Mouse (Mus musculus): Measurements from ENCODE around the gene Notch1.

The Notch1 gene

GRCm38 (mm10) chr2:26516275-26516674 lies at the start of gene Notch1:
TSS of gene Notch1 (minus strand) at chr2:26516663.
- DNase-seq (ENCODE audit: low spot score in 2 of 2): no peak

- peak in 1 of 2 experiments; percentile 35 for DNase-seq (ENCODE audit: low spot score in 2 of 2)
Observed at GRCm38 (mm10) chr2:26566221-26566620, 49.8 kb upstream of the Notch1 start.

- DNase-seq (ENCODE audit: low spot score in 2 of 2): no peak
Observed at GRCm38 (mm10) chr2:26561351-26562016, 45.0 kb upstream of the Notch1 start.

GRCm38 (mm10) chr2:26560506-26560905 lies 44.0 kb upstream of the Notch1 start:
- DNase-seq (ENCODE audit: low spot score in 2 of 2): no peak

GRCm38 (mm10) chr2:26556535-26556993 lies 40.1 kb upstream of the Notch1 start:
- DNase-seq (ENCODE audit: low spot score in 2 of 2): no peak

- DNase-seq (ENCODE audit: low spot score in 2 of 2): peak; percentile 27 to 36
Observed at GRCm38 (mm10) chr2:26555076-26555475, 38.6 kb upstream of the Notch1 start.

GRCm38 (mm10) chr2:26553904-26554303 lies 37.4 kb upstream of the Notch1 start:
- no peak for DNase-seq (ENCODE audit: low spot score in 2 of 2)

- DNase-seq (ENCODE audit: low spot score in 2 of 2): no peak
Observed at GRCm38 (mm10) chr2:26552066-26552465, 35.6 kb upstream of the Notch1 start.

- DNase-seq (ENCODE audit: low spot score in 2 of 2): no peak
Observed at GRCm38 (mm10) chr2:26551446-26551845, 35.0 kb upstream of the Notch1 start.

- DNase-seq (ENCODE audit: low spot score in 2 of 2): no peak
Observed at GRCm38 (mm10) chr2:26550777-26551176, 34.3 kb upstream of the Notch1 start.

GRCm38 (mm10) chr2:26550205-26550604 lies 33.7 kb upstream of the Notch1 start:
- DNase-seq (ENCODE audit: low spot score in 2 of 2): no peak

GRCm38 (mm10) chr2:26549801-26550200 lies 33.3 kb upstream of the Notch1 start:
- DNase-seq (ENCODE audit: low spot score in 2 of 2): no peak

- no peak for DNase-seq (ENCODE audit: low spot score in 2 of 2)
Observed at GRCm38 (mm10) chr2:26547481-26547880, 31.0 kb upstream of the Notch1 start.

GRCm38 (mm10) chr2:26544265-26544664 lies 27.8 kb upstream of the Notch1 start:
- DNase-seq (ENCODE audit: low spot score in 2 of 2): no peak

- DNase-seq (ENCODE audit: low spot score in 2 of 2): no peak
Observed at GRCm38 (mm10) chr2:26543768-26544167, 27.3 kb upstream of the Notch1 start.

GRCm38 (mm10) chr2:26543155-26543554 lies 26.7 kb upstream of the Notch1 start:
- no peak for DNase-seq (ENCODE audit: low spot score in 2 of 2)

- no peak for DNase-seq (ENCODE audit: low spot score in 2 of 2)
Observed at GRCm38 (mm10) chr2:26541258-26541910, 24.9 kb upstream of the Notch1 start.

- DNase-seq (ENCODE audit: low spot score in 2 of 2): no peak
Observed at GRCm38 (mm10) chr2:26540721-26541120, 24.3 kb upstream of the Notch1 start.

GRCm38 (mm10) chr2:26539516-26539915 lies 23.1 kb upstream of the Notch1 start:
- DNase-seq (ENCODE audit: low spot score in 2 of 2): no peak

- no peak for DNase-seq (ENCODE audit: low spot score in 2 of 2)
Observed at GRCm38 (mm10) chr2:26535517-26536045, 19.1 kb upstream of the Notch1 start.

- DNase-seq (ENCODE audit: low spot score in 2 of 2): no peak
Observed at GRCm38 (mm10) chr2:26534616-26535015, 18.2 kb upstream of the Notch1 start.

- DNase-seq (ENCODE audit: low spot score in 2 of 2): no peak
Observed at GRCm38 (mm10) chr2:26534161-26534560, 17.7 kb upstream of the Notch1 start.

GRCm38 (mm10) chr2:26533249-26533648 lies 16.8 kb upstream of the Notch1 start:
- no peak for DNase-seq (ENCODE audit: low spot score in 2 of 2)
